Mouse (Mus musculus) gastrocnemius, postnatal 10 days (tissue): ENCODE measurements around the gene Ret. TPM values are rescaled to one million over a fixed set of nuclear protein-coding genes. Genes with fewer than 3 reads are reported as not detected.

ENCODE experiments used
- DNase-seq: peaks from one replicate; pipeline ENCODE4 v3.0.0; 2021; ENCODE audit warnings: mixed read lengths
- long read RNA-seq, 2 experiments: library from polyadenylated mRNA; stranded (forward); transcript quantifications; one replicate each; pipeline ENCODE4 v2.0.0; 2021
- total RNA-seq, 2 experiments: library from RNA; stranded (reverse); gene quantifications; 2 replicates each; pipeline ENCODE4 v1.2.3; 2021

Gene Ret
- total RNA-seq, result 10 to 100 TPM; 13.1 to 15.2 TPM
- long read RNA-seq, experiment 1, full-length matches to known transcripts, result 13 of 17 reads
- long read RNA-seq, experiment 1, partial matches to known transcripts, result 4 of 17 reads
- long read RNA-seq, experiment 1, other reads (novel, unspliced or antisense), result 0 of 17 reads
- long read RNA-seq, experiment 2, full-length matches to known transcripts, result 3 of 5 reads
- long read RNA-seq, experiment 2, partial matches to known transcripts, result 2 of 5 reads
- long read RNA-seq, experiment 2, other reads (novel, unspliced or antisense), result 0 of 5 reads

DNA sequence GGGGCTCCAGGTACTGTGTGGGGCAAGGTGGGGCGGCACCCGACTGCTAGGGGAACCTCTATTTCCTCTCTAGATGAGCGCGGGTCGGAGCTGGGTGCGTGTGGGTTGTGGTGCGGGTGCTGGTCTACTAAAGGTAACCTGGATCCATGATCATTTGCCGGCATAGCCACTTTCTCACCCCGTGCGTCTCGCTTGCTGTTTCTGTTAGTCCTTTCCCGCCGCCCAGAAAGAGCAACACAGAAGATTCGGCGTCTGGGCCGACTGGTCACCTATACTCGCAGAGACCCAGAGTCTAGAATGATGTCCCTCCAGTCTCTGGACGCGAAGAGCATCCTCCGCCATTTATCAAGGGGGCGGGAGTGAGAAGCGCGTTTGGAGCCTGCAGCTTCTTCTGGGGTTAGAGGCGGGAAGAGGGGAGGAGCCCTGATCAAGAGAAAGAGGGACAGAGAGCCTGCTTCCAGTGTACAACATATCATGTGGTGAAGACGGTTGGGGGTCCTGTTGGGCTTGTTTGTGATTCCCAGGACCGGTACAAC lies at the start of gene Ret:
TSS of gene Ret (minus strand) at position 279 of the 536 bp plus-strand sequence.
- no peak for DNase-seq

DNA sequence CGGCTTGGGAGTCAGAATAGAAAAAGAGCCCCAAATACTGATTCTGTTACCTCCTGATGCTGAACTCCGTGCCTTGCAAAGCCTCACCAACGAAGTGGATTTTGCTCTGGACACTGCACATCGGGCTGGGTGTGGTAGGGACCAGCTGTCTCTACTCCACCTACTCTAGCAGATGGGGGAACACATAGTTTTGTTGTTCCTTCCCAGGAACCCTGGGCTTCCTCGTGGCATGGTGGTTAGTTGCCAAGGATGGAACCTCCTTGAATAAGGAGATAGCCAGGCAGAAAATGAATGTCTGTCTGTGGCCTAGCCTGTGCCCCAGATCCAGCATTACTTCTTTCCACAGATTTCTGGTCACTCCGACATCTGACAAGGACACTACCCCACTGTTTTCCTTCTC lies 49.6 kb upstream of the Ret start:
- no peak for DNase-seq

DNA sequence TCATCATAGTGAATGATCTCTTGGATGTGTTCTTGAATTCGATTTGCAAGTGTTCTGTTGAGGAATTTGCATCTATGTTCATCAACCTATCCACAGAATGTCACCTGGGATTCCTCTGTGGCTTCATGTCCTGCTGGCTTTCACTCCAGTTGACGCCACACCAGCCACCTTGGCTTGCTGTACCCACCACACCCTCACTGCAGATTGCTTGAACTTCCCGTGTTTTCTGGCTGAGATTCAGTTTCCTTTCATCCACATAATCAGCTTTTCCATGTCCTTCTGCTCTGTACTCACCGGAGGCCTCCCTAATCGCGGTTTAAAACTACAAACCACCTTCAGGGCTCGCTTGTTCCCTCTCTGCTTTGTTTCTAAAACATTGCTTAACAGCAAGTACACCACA lies 46.6 kb upstream of the Ret start:
- DNase-seq, result no peak

- no peak for DNase-seq
These were observed 45.4 kb upstream of the Ret start for GRCm38 (mm10) chr6:118242941-118243340.

GRCm38 (mm10) chr6:118226072-118226471 lies 28.6 kb upstream of the Ret start:
- no peak for DNase-seq

- no peak for DNase-seq
These were observed 25.0 kb upstream of the Ret start for GRCm38 (mm10) chr6:118222471-118222870.

- no peak for DNase-seq
These were observed 18.2 kb upstream of the Ret start for GRCm38 (mm10) chr6:118215676-118216075.

GRCm38 (mm10) chr6:118208326-118208725 lies 10.8 kb upstream of the Ret start:
- DNase-seq, result no peak

DNA sequence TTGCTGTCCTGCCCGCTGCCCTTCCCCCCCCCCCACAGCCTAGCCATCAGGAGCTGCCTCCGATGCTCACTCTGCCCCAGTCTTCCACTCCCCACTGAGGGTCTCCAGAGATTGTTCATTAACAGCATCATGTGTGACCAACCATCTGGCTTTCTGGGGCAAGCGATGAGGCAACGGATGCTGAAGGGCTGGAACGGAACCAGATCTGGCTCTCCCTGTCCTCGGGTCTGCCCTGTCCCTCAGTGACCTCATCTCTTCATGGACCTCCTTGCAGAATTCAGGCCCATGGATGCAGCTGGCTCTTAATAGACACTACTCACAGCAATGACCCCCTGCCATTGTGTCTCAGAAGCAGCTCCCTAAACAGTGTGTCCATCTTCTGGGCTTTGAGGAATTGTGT lies 8.9 kb upstream of the Ret start:
- no peak for DNase-seq

- peak; percentile 47 for DNase-seq
These were observed 7.8 kb upstream of the Ret start for GRCm38 (mm10) chr6:118205176-118205890.

DNA sequence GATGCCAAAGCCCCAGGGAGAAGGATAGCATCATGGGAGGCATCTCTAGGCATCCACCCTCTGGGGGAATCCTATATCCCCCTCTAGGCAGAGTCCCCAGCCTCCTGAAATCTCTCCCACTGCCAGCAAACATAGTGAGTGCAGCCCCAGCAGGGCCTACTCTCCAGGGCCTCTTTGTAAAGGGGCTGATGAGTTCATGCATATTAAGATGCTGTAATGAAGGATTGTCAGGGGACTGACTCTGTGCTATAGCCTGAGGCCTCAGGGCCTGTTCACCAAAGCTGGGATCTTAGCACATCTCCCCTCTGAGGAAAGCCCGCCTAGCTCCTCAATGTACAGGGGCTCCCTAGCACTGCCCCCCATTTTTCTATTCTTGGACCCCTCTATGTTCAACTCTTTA lies 6.6 kb upstream of the Ret start:
- DNase-seq, result no peak

DNA sequence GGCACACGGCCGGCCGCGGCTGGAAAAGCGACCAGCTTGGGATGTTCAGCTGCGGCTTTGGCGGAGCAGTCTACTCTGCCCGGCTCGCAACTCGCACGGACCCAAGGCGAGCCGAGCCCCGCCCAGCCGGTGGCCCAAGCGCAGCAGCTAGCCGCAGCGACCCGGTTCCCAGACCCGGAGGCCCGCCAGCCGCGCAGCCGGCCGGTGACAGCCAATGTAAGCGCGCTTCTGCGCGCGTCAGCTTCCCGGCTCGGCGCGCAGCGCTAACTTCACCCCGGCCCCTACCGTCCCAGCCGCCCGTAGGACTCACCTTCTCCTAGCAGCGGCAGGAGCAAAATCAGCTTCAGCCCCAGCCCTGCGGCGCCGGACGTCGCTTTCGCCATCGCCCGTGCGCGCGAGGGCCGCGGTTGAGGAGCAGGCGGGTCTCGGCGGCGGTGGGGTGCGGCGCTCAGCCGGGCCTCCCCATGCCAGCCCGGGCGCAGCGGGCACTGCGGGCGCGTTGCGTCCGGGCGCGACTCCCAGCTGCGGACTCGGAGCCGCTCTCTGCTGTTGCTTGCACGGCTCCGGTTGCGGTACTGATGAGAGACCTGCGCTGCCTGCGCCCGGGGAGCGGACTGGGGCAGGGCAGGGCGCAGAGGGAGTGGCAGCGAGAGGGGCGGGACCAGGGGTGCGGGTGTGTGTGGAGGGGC lies 623 bp downstream of the Ret start:
- peak; percentile 72 for DNase-seq

DNA sequence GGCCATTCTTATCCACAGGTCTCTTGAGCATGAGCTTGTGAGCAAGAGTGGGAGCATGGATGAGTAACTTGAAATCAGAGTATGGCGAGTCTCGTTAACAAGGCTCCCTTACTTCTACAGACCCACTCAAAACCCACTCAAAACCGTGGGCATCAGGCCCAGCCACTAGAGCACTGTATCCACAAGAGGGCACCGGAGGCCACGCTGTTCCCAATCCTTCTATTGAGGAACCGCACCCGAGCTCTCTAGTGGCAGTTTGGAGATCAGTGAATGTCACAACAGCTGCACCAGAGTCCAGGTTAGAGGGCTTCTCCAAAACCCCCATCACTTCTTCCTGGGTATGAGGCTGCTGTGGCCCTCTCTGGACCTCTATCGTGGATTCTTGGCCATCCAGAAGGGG lies 2.4 kb downstream of the Ret start:
- peak; percentile 68 for DNase-seq

DNA sequence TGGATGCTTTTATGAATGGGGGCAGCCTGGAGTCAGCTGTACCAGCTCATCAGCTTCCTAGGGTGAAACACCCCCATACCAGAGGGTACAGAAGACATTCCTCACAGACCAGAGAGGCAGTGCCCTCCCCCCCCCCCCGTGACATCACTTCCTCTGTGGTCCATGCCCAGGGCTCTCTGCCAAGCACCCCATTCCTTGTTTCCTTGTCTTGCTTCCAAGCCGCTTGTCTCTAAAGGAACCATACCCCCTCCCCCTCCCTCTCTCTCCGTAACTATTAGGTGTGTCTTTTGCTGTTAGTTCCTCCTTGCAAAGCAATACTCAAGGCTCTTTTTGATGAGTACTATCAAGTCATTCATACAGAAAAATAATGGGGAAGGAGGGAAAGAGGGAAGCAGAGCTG lies 4.6 kb downstream of the Ret start:
- DNase-seq, result no peak

GRCm38 (mm10) chr6:118192199-118192598 lies 5.3 kb downstream of the Ret start:
- DNase-seq, result no peak

- DNase-seq, result no peak
These were observed 7.8 kb downstream of the Ret start for GRCm38 (mm10) chr6:118189764-118190163.

DNA sequence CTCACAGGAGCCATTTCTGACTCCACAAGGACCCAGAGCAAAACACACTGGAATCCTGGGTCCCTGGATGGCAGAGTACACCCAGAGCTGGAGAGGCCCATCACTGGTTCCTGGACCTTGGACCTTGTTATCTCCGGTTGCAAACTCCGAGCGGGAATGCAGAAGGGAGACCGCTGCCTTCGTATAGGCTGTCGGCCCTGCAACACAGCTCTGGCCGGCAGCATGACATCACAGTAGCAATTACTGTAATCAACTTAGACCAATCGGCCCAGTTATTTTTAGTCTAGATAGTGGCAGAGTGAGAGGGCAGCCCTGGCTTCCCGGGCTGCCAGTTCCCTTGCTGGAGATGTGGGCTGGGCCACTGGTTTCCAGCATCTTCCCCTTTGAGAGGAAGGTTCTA lies 8.9 kb downstream of the Ret start:
- DNase-seq, result no peak

- no peak for DNase-seq
These were observed 10.3 kb downstream of the Ret start for GRCm38 (mm10) chr6:118187285-118187641.

- no peak for DNase-seq
These were observed 10.8 kb downstream of the Ret start for GRCm38 (mm10) chr6:118186620-118187284.

DNA sequence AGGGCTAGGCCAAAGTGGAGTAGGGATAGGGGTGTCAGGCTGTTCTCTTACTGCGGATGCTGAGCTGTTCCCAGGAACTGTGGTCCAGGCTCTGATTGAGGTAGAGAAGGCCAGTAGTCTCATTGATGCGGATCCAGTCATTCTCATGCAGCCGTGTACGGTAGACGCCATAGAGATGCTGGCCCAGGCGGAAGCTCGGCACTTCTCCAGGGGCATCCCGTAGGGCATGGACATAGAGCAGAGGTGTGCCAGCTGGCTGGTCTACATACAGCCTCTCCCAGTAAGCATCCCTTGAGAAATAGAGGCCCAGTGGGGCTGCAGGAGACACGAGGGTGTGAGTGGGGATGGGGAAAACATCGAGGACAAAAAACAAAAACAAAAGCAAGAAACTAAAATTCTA lies 13.4 kb downstream of the Ret start:
- no peak for DNase-seq

GRCm38 (mm10) chr6:118180085-118180423 lies 17.5 kb downstream of the Ret start:
- no peak for DNase-seq

DNA sequence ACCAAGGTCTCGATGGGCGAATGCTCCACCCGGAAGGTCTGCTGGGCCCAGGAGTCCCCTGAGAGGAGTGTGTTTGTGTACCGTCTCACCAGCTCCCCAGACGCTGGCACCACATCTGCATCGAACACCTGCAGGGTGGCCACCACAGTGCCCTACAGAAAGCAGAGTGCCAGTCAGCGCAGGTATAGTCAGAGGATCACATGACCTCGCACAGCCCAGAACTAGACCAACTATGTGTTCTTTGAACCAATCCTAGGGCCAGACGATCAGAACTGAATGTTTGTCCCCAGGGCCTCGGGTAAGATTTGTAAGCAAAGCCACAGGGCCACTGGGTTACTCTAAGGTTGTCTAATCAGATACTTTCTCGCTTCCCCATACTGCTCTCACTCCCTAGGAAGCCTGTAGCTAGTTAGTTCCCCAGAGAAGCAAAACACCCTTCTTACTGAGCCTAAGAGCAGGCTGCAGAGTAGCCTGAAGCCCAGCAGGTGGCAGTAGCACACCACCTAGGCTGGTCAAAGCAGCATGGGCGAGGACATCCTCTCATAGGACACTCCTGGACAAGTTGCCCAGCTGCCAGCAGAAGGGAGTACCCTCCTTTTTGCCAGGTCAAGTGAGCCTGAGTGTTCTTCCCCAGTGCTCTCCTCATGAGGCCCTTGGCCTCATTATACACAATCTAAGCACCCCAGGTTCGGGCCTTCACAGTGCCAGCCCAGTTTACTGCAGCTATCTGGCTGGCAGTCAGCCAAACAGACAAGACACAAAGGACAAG lies 18.0 kb downstream of the Ret start:
- DNase-seq, result peak; percentile 75
